Mouse (Mus musculus) midbrain, embryonic 11.5 days (tissue): Measurements from ENCODE around the gene Mia2. TPM values are rescaled to one million over a fixed set of nuclear protein-coding genes. Genes with fewer than 3 reads are reported as not detected.

Source experiments
- ATAC-seq: fragments of 200-750 bp; cut with Nextera tagmentation; 2 replicates; pipeline ENCODE4 v1.8.0; 2017; ENCODE audit warnings: moderate TSS enrichment, moderate library complexity; ENCODE audit not compliant: low FRiP score
- DNase-seq: peaks from one replicate; pipeline ENCODE4 v3.0.0; 2015; ENCODE audit warnings: low spot score; ENCODE audit errors: missing footprints
- H3K27ac ChIP-seq: fragments of 300-500 bp; sonication (generic); 2 replicates; pipeline ENCODE4 v1.5.1; 2014; ENCODE audit warnings: low read depth, low read length
- H3K27me3 ChIP-seq: fragments of 300-500 bp; sonication (generic); 2 replicates; pipeline ENCODE4 v1.6.1; 2014; ENCODE audit warnings: mild to moderate bottlenecking, low read length, moderate library complexity, mixed read lengths; ENCODE audit not compliant: control insufficient read depth, insufficient read depth
- H3K36me3 ChIP-seq: fragments of 300-500 bp; sonication (generic); 2 replicates; pipeline ENCODE4 v1.6.1; 2014; ENCODE audit warnings: mild to moderate bottlenecking, low read length, moderate library complexity, mixed read lengths; ENCODE audit not compliant: control insufficient read depth, insufficient read depth
- H3K4me1 ChIP-seq: fragments of 300-500 bp; sonication (generic); 2 replicates; pipeline ENCODE4 v1.6.1; 2014; ENCODE audit warnings: low read length; ENCODE audit not compliant: control insufficient read depth, insufficient read depth
- H3K4me2 ChIP-seq: fragments of 300-500 bp; sonication (generic); 2 replicates; pipeline ENCODE4 v1.6.1; 2014; ENCODE audit warnings: mild to moderate bottlenecking, moderate library complexity
- H3K4me3 ChIP-seq: fragments of 300-500 bp; sonication (generic); 2 replicates; pipeline ENCODE4 v1.5.1; 2014; ENCODE audit warnings: low read depth, low read length
- H3K9ac ChIP-seq: fragments of 300-500 bp; sonication (generic); 2 replicates; pipeline ENCODE4 v1.6.1; 2014; ENCODE audit warnings: low read length
- H3K9me3 ChIP-seq: fragments of 300-500 bp; sonication (generic); 2 replicates; pipeline ENCODE4 v1.6.1; 2016; ENCODE audit warnings: low read length; ENCODE audit not compliant: control insufficient read depth
- WGBS: fragments of 180-500 bp; shearing (Covaris S2); extraction: QIAGEN DNeasy Blood & Tissue Kit; methylation state at CpG from one replicate; pipeline ENCODE4 v1.1.7; 2014; 5-methylcytosine and 5-hydroxymethylcytosine counted together
- polyA plus RNA-seq: library from polyadenylated mRNA; unstranded; fragments of >200 nt; fragmentation: Nextera tagmentation; extraction: Ambion mirVana; gene quantifications from 2 replicates; pipeline ENCODE4 v1.2.1, GENCODE M21; 2014

The Mia2 gene
- polyA plus RNA-seq, 1 experiment from 2014 or later: 55.4 TPM

DNA sequence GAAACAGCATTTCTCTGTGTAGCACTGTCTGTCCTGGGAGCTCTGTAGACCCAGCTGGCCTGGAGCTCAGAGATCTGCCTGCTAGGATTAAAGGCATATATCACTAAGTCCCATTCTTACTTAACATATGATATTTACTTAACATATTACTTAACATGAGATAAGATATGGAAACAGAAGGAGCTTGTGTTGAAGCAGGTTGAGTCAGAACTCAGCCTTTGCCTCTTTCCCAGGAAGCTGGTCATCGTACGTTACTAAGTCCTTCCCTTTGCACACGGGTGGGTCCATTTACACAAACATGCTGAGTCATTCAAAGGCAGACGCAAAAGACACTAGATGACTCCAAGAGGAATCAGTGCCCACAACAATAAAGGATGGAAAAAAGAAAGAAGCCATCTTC, 103.2 kb downstream of the Mia2 start:
- ATAC-seq (no peak), DNase-seq (peak; percentile 57)
- no peak overlapping the region for H3K27ac ChIP-seq
- H3K9me3 ChIP-seq: no peaks in the 10 kb centered on the region
- no peaks in the 10 kb centered on the region for H3K27me3 ChIP-seq
- peaks cover 4% of the 10 kb centered on the region; the same call in 1 of the 2 replicates for H3K36me3 ChIP-seq
- H3K4me1 ChIP-seq: no peaks in the 10 kb centered on the region
- no peak overlapping the region for H3K4me2 ChIP-seq
- WGBS: 85% methylated on average over 4 of the region's 4 CpGs
- no peak overlapping the region for H3K4me3 ChIP-seq
- no peak overlapping the region for H3K9ac ChIP-seq

- Histone ChIP-seq H3K27me3 (no peaks in the 10 kb centered on the region), H3K4me1 (no peaks in the 10 kb centered on the region), H3K9ac (no peak overlapping the region), H3K4me2 (no peak overlapping the region), H3K9me3 (no peaks in the 10 kb centered on the region), H3K27ac (no peak overlapping the region), H3K4me3 (no peak overlapping the region), H3K36me3 (peaks cover 4% of the 10 kb centered on the region; the same call in 1 of the 2 replicates)
- no peak for ATAC-seq
- WGBS: 96% methylated on average over 2 of the region's 2 CpGs
- peak; percentile 81 for DNase-seq
Observed at GRCm38 (mm10) chr12:59199361-59199760, 103.8 kb downstream of the Mia2 start.

DNA sequence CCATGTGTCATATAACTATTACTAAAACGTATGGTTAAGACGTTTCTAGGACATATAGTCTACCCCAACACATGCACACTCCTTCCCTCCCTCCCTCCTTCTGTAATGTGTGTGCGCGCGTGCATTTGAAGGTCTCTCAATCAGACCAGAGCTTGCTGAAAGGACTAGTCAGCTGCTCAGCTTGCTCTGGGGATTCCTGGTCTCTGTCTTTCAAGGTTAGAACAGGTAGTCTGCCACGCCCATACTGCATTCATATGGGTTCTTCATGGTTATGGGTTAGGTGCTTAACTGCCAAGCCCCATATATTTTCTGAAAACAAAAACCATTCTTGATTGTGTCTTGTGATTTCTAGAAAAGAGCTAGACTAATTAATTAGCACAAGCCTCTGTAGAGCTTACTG, 110.0 kb downstream of the Mia2 start:
- H3K27ac ChIP-seq: no peak overlapping the region
- WGBS: 94% methylated on average over 6 of the region's 6 CpGs

DNA sequence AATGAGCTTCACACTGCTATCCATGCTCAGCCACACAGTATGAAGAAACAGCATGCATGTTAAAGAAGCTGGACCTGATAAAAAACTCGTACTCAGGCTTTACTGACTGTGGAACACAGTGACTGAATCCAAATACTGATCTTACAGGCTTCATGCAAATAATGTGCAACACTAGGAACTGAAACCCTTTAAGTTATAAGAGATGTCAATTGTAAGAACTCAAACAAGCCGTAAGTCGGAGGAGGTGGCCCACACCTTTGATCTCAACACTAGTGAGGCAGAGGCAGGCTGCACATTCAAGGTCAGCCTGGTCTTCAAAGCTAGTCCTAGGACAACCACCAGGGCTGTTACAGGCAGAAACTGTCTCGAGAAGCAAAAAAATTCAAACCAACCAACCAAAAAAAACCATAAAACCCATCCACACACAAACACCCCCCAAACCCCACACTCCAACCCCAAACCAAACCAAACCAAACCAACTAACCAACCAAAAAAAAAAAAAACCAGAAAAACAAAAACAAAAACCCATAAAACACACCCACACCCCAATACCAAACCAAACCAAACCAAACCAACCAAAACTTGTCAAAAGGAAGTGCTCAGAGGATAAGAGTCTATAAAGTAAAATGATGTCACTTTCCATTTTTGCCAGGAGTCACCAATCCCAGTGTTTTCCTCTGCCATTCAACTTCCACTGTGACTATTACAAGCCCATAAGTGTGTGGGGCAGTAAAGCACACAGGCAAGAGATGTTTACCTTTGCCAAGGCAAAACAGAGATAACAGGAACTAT, 110.8 kb downstream of the Mia2 start:
- H3K36me3 ChIP-seq: 0 out of 2 replicates have a peak, but pooled peaks cover 2% of the 10 kb centered on the region
- no peaks in the 10 kb centered on the region for H3K9me3 ChIP-seq
- no peak overlapping the region for H3K9ac ChIP-seq
- H3K27me3 ChIP-seq: no peaks in the 10 kb centered on the region
- H3K4me1 ChIP-seq: no peaks in the 10 kb centered on the region
- H3K4me2 ChIP-seq: no peak overlapping the region
- ATAC-seq (no peak), DNase-seq (peak; percentile 17)
- H3K4me3 ChIP-seq: no peak overlapping the region
- no peak overlapping the region for H3K27ac ChIP-seq
- WGBS: 88% methylated on average over 4 of the region's 4 CpGs

More for the DNA sequence above, 110.0 kb downstream of the Mia2 start:
- Histone ChIP-seq H3K4me3 (no peak overlapping the region), H3K4me2 (no peak overlapping the region), H3K4me1 (no peaks in the 10 kb centered on the region), H3K36me3 (0 out of 2 replicates have a peak, but pooled peaks cover 2% of the 10 kb centered on the region), H3K9ac (no peak overlapping the region), H3K27me3 (no peaks in the 10 kb centered on the region), H3K9me3 (no peaks in the 10 kb centered on the region)
- ATAC-seq (no peak), DNase-seq (peak; percentile 61)

DNA sequence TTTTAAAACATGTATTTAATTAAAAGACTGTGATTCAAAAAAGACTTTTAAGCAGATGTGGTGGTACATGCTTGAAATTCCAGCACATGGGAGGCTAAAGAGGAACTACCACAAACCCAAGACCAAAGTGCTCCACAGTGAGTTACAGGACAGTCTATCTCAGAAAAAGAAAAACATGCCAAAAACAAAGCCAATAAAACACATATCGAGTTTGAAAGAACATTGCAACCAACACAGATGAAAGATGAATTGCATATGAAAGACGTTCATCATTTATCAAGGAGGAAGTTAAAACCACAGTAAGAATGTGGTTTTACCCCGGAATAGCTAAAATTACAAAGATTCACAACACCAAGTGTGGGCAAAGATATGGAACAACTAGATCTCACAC, 111.4 kb downstream of the Mia2 start:
- no peaks in the 10 kb centered on the region for H3K4me1 ChIP-seq
- 90% methylated on average over 3 of the region's 3 CpGs for WGBS
- DNase-seq: no peak
- no peaks in the 10 kb centered on the region for H3K9me3 ChIP-seq
- no peak overlapping the region for H3K4me3 ChIP-seq
- H3K36me3 ChIP-seq: 0 out of 2 replicates have a peak, but pooled peaks cover 2% of the 10 kb centered on the region
- no peak overlapping the region for H3K27ac ChIP-seq
- H3K27me3 ChIP-seq: no peaks in the 10 kb centered on the region
- H3K4me2 ChIP-seq: no peak overlapping the region
- H3K9ac ChIP-seq: no peak overlapping the region
- no peak for ATAC-seq

- 0 out of 2 replicates have a peak, but pooled peaks cover 2% of the 10 kb centered on the region for H3K36me3 ChIP-seq
- no peaks in the 10 kb centered on the region for H3K27me3 ChIP-seq
- H3K9me3 ChIP-seq: no peaks in the 10 kb centered on the region
- no peak overlapping the region for H3K27ac ChIP-seq
- no peak overlapping the region for H3K4me3 ChIP-seq
- ATAC-seq: no peak
- no peaks in the 10 kb centered on the region for H3K4me1 ChIP-seq
- no peak overlapping the region for H3K9ac ChIP-seq
- no peak for DNase-seq
- 91% methylated on average over 1 of the region's 1 CpGs for WGBS
- H3K4me2 ChIP-seq: no peak overlapping the region
Observed at GRCm38 (mm10) chr12:59207814-59208213, 112.2 kb downstream of the Mia2 start.

GRCm38 (mm10) chr12:59216176-59216575, 120.6 kb downstream of the Mia2 start:
- 91% methylated on average over 4 of the region's 4 CpGs for WGBS
- H3K27me3 ChIP-seq: no peaks in the 10 kb centered on the region
- H3K4me3 ChIP-seq: no peak overlapping the region
- DNase-seq (peak; percentile 31), ATAC-seq (no peak)
- no peaks in the 10 kb centered on the region for H3K9me3 ChIP-seq
- no peak overlapping the region for H3K4me2 ChIP-seq
- no peaks in the 10 kb centered on the region for H3K36me3 ChIP-seq
- H3K9ac ChIP-seq: no peak overlapping the region
- peaks cover 12% of the 10 kb centered on the region for H3K4me1 ChIP-seq
- no peak overlapping the region for H3K27ac ChIP-seq

- ATAC-seq (no peak), DNase-seq (peak; percentile 69)
- H3K9ac ChIP-seq: no peak overlapping the region
- H3K9me3 ChIP-seq: no peaks in the 10 kb centered on the region
- H3K27me3 ChIP-seq: no peaks in the 10 kb centered on the region
- no peak overlapping the region for H3K4me2 ChIP-seq
- no peak overlapping the region for H3K27ac ChIP-seq
- WGBS: 91% methylated on average over 6 of the region's 6 CpGs
- H3K36me3 ChIP-seq: no peaks in the 10 kb centered on the region
- H3K4me1 ChIP-seq: peaks cover 12% of the 10 kb centered on the region
- no peak overlapping the region for H3K4me3 ChIP-seq
Observed at GRCm38 (mm10) chr12:59216676-59217266, 121.2 kb downstream of the Mia2 start.

- ATAC-seq (no peak), DNase-seq (peak; percentile 69)
- peak overlapping the region; percentile 89; the same call in 1 of the 2 replicates for H3K4me2 ChIP-seq
- no peak overlapping the region; the same call in 1 of the 2 replicates for H3K9ac ChIP-seq
- H3K27ac ChIP-seq: no peak overlapping the region
- no peak overlapping the region for H3K4me3 ChIP-seq
- peaks cover 12% of the 10 kb centered on the region for H3K4me1 ChIP-seq
- no peaks in the 10 kb centered on the region for H3K9me3 ChIP-seq
- 84% methylated on average over 3 of the region's 3 CpGs for WGBS
- H3K36me3 ChIP-seq: no peaks in the 10 kb centered on the region
- no peaks in the 10 kb centered on the region for H3K27me3 ChIP-seq
Observed at GRCm38 (mm10) chr12:59217331-59217730, 121.7 kb downstream of the Mia2 start.
